Mouse (Mus musculus) embryonic fibroblast, embryonic 13.5 days (primary cell): ENCODE measurements around the gene Acsl3.

Experiments
- CTCF ChIP-seq: IDR thresholded peaks from 2 replicates; pipeline ENCODE4 v1.5.1; 2011; ENCODE audit warnings: mild to moderate bottlenecking, control low read depth, low read length, moderate library complexity, borderline replicate concordance; ENCODE audit not compliant: insufficient read depth
- POLR2A ChIP-seq: IDR thresholded peaks from 2 replicates; pipeline ENCODE4 v1.6.1; 2011; ENCODE audit warnings: low read depth, mild to moderate bottlenecking, control low read depth, low read length, moderate library complexity

DNA sequence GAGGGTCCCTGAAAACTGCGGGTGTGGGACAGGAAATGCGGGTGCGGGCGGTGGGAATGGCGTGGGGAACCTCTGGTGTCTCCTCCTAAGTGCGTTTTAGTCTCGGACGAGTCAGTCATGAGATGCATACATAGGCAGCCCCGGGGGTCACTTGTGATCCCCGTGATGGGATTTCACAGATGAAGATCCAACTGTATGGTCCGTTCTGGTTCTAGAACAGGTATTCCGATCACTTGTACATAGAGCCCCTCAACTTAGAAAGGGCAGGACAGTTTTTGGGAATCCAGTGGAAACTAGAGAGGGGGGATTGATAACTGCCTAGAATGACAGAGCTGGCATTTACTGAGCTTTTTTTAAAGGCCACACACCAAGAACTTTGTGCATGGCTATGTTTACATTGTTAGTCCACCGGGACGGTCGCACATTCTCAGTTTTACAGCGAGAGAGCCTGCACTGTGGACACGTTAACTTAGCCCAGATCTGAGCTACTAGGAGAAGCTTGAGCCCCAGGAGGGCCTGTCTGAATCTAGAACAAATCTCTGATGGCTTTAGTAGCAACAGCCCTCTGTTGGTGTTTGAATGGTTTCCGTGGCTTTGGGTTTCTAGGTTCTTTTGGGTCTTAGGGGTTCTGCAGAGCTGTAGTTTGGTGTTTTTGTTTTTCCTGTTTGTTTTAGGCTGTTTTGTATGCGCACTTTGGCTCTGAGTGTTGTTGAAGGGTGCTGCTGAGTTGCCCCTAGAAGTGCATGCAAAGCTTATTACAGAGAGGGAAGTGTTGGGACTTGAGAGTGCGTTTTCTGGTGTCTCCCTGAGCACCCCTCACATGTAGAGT is 1.0 kb downstream of the Acsl3 start:
- TF ChIP-seq CTCF (no peak), POLR2A (no peak)
